Mouse (Mus musculus) intestine, embryonic 14.5 days (tissue): ENCODE results near the gene Gm44502. TPM values are rescaled to one million over a fixed set of nuclear protein-coding genes. Genes with fewer than 3 reads are reported as not detected.
"Not testable (repeated sequence)": the region's sequence is repeated elsewhere in the genome, so short reads cannot be mapped to it uniquely, and the experiment has no call there.

Experiments
- ATAC-seq: fragments of 200-750 bp; cut with Nextera tagmentation; replicated peaks from 2 replicates; pipeline ENCODE4 v1.8.0; 2017; ENCODE audit warnings: low read depth, moderate number of reproducible peaks, moderate TSS enrichment, moderate library complexity; ENCODE audit not compliant: low FRiP score, low TSS enrichment
- DNase-seq: peaks from one replicate; pipeline ENCODE4 v3.0.0-alpha.2; 2018; ENCODE audit warnings: low spot score
- H3K27ac ChIP-seq: fragments of 300-500 bp; sonication (generic); 2 replicates; pipeline ENCODE4 v1.5.1; 2014; ENCODE audit warnings: low read depth, mild to moderate bottlenecking, control low read depth
- H3K27me3 ChIP-seq: fragments of 300-500 bp; sonication (generic); replicated peaks from 2 replicates; pipeline ENCODE4 v1.6.1; 2014; ENCODE audit warnings: low read length, control low read depth; ENCODE audit not compliant: control insufficient read depth, insufficient read depth
- H3K36me3 ChIP-seq: fragments of 300-500 bp; sonication (generic); 2 replicates; pipeline ENCODE4 v1.6.1; 2014; ENCODE audit warnings: low read length, control low read depth; ENCODE audit not compliant: control insufficient read depth, insufficient read depth
- H3K4me1 ChIP-seq: fragments of 300-500 bp; sonication (generic); replicated peaks from 2 replicates; pipeline ENCODE4 v1.6.1; 2014; ENCODE audit warnings: low read length, control low read depth, mixed read lengths; ENCODE audit not compliant: control insufficient read depth, insufficient read depth
- H3K4me2 ChIP-seq: fragments of 300-500 bp; sonication (generic); 2 replicates; pipeline ENCODE4 v1.6.1; 2014; ENCODE audit warnings: low read length
- H3K4me3 ChIP-seq: fragments of 300-500 bp; sonication (generic); 2 replicates; pipeline ENCODE4 v1.5.1; 2014; ENCODE audit warnings: low read depth, low read length, control low read depth, mixed read lengths
- H3K9ac ChIP-seq: fragments of 300-500 bp; sonication (generic); 2 replicates; pipeline ENCODE4 v1.6.1; 2014; ENCODE audit warnings: mild to moderate bottlenecking, low read length
- H3K9me3 ChIP-seq: fragments of 300-500 bp; sonication (generic); 2 replicates; pipeline ENCODE4 v1.6.1; 2016; ENCODE audit warnings: low read length, control low read depth; ENCODE audit not compliant: control insufficient read depth
- WGBS: fragments of 180-500 bp; shearing (Covaris S2); extraction: QIAGEN DNeasy Blood & Tissue Kit; methylation state at CpG from one replicate; pipeline ENCODE4 v1.1.7; 2014; 5-methylcytosine and 5-hydroxymethylcytosine counted together
- polyA plus RNA-seq: library from polyadenylated mRNA; unstranded; fragments of >200 nt; fragmentation: Nextera tagmentation; extraction: Ambion mirVana; gene quantifications from 2 replicates; pipeline ENCODE4 v1.2.1, GENCODE M21; 2014

Gene Gm44502
- polyA plus RNA-seq, 1 experiment from 2014 or later, result not detected

DNA sequence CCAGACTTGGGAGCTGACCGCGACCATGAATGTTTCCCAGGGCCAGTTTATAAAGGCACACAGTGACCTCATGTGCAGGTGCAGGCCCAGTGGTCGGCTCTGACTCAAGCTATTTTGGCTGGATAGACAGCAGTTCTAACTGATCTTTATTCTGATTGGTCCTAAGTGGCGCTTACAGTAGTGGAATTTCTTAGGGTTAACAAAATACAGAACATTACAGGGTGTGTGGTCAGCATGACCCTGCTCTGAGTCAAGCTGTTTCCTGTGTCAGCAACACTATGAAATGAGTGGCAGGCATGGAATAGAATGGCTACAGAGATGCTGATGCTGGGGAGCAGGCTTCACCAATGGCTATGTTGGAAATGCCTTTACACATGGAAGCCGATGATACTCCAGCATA lies 6.4 kb upstream of the Gm44502 start:
- H3K4me3 ChIP-seq, result no peak overlapping the region
- H3K27me3 ChIP-seq, result no peaks in the 10 kb centered on the region
- no peaks in the 10 kb centered on the region for H3K36me3 ChIP-seq
- no peaks in the 10 kb centered on the region for H3K4me1 ChIP-seq
- H3K9ac ChIP-seq, result no peak overlapping the region
- no peak overlapping the region for H3K4me2 ChIP-seq
- WGBS, result 83% methylated on average over 5 of the region's 5 CpGs
- H3K9me3 ChIP-seq, result no peaks in the 10 kb centered on the region
- ATAC-seq (no peak), DNase-seq (no peak)
- H3K27ac ChIP-seq, result no peak overlapping the region

DNA sequence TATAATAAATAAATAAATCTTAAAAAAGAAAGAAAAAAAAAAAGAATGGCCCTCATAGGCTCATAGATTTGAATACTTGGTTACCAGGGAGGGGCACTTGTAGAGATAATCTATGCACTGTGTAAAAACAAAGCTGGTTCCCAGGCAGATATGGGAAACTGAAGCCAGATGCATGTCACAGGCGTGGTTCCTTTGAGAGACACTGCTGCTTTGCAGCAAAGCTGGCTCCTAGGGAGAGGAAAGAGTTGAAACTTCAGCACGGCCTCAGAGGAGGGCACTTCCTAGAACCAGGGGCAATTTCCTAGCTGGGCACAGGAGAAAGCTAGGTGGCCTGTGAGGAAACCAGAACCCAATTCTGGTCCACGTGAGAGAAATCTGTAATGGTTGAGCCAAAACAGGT lies 4.6 kb upstream of the Gm44502 start:
- H3K4me3 ChIP-seq, result no peak overlapping the region
- H3K27me3 ChIP-seq, result no peaks in the 10 kb centered on the region
- DNase-seq (no peak), ATAC-seq (no peak)
- H3K4me2 ChIP-seq, result no peak overlapping the region
- 65% methylated on average over 3 of the region's 3 CpGs for WGBS
- H3K9ac ChIP-seq, result no peak overlapping the region
- no peak overlapping the region for H3K27ac ChIP-seq
- H3K36me3 ChIP-seq, result no peaks in the 10 kb centered on the region
- H3K9me3 ChIP-seq, result no peaks in the 10 kb centered on the region
- H3K4me1 ChIP-seq, result 0 out of 2 replicates have a peak, but pooled peaks cover 5% of the 10 kb centered on the region

DNA sequence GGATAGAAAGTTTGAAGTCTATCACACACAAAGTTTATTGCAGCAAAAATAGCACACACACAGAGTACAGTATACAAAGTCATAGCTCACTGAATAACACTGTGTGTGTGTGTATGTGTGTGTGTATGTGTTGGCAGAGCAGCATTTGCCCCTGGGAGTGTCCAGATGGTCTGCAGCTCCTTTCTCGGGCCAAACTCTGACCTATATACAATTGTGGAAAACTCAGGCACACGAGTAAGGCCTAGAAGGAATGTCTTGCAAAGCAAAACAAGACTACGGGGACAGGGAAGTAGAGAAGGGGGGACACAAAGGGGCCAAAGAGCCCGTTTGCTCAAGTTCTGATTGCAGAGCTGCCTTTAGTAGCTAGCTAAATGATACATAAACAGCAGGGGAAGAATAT lies 3.5 kb upstream of the Gm44502 start:
- Histone ChIP-seq H3K36me3 (peaks cover 2% of the 10 kb centered on the region), H3K4me3 (no peak overlapping the region), H3K9ac (no peak overlapping the region), H3K4me1 (peaks cover 14% of the 10 kb centered on the region; the same call in 1 of the 2 replicates), H3K9me3 (no peaks in the 10 kb centered on the region), H3K27ac (no peak overlapping the region), H3K4me2 (no peak overlapping the region), H3K27me3 (no peaks in the 10 kb centered on the region)
- ATAC-seq (no peak), DNase-seq (no peak)
- 77% methylated on average over 4 of the region's 4 CpGs for WGBS

DNA sequence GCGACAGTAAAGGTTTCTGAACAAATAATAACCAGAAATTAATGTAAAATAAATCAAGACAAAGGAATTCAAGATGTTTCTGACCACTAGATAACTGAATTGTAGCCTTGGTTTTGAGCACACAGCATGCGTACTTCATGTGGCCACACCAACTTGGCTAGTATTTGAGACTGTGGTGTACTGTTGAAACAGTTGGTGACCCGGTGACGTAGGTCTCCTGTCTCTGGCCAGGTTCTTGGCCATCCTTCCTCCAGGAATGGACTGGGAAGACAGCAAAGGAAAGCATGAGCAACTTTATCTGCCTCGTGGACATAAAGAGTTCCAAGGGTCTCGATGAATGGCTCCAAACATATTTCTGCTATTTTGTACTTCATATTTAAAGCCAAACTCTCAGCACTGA lies 2.3 kb upstream of the Gm44502 start:
- Histone ChIP-seq H3K9ac (no peak overlapping the region), H3K9me3 (no peaks in the 10 kb centered on the region), H3K27ac (no peak overlapping the region), H3K27me3 (no peaks in the 10 kb centered on the region), H3K4me3 (no peak overlapping the region), H3K4me2 (no peak overlapping the region), H3K36me3 (peaks cover 13% of the 10 kb centered on the region), H3K4me1 (peaks cover 14% of the 10 kb centered on the region; the same call in 1 of the 2 replicates)
- ATAC-seq (no peak), DNase-seq (no peak)
- WGBS, result 90% methylated on average over 6 of the region's 6 CpGs

DNA sequence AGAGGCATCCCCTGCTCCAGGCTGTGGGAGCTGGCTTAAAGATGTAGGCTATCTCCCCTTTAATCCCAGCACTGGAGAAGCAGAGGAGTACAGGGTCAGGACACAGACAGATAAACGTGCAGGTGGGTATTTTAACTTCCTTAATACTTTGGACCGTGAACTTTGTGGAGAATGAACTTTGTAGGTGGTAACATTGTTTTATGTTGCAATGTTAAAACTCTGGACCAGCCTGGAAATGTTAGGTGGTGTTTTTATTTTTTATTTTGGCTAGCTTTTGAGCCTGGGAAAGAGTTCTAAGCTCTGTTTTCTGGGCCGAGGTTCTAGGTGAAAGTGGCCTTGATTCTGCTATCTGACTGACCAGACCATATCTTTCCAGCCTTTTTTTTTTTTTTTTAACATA lies 1.8 kb upstream of the Gm44502 start:
- ATAC-seq, result no peak
- WGBS, result 85% methylated on average over 3 of the region's 3 CpGs
- Histone ChIP-seq H3K4me1 (peaks cover 14% of the 10 kb centered on the region; the same call in 1 of the 2 replicates), H3K4me2 (no peak overlapping the region), H3K4me3 (no peak overlapping the region), H3K27me3 (no peaks in the 10 kb centered on the region), H3K9me3 (no peaks in the 10 kb centered on the region), H3K27ac (no peak overlapping the region), H3K9ac (no peak overlapping the region), H3K36me3 (peaks cover 19% of the 10 kb centered on the region)
- no peak for DNase-seq

DNA sequence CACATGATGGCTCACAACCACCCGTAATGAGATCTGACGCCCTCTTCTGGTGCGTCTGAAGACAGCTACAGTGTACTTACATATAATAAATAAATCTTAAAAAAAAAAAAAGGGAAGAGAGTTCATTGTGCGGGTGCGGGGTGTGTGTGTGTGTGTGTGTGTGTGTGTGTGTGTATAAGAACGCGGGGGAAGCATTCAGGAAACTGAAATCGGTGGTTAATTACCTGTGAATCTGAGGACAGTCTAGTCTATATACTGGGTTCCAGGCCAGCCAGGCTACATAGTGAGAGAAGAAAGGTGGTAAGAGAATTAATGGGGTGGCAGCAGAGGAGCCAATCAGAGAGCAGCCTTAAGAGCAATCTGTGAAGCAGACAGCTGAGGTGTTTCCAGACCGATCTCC lies 1.3 kb upstream of the Gm44502 start:
- not testable (repeated sequence) for H3K4me2 ChIP-seq

DNA sequence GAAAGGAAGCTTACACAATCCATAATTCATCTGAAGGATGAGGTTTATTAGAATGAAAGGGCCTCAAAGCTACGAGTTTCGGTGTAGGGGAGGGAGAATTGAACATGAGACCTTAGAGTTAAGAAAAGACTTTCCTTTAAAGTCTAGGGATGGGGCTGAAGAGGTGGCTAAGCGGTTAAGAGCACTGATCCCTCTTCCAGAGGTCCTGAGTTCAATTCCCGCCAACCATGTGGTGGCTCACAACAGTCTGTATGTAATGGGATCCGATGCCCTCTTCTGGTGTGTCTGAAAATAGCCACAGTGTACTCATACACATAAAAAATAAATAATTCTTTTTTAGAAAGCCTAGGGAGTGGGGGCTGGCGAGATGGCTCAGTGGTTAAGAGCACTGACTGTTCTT lies 845 bp upstream of the Gm44502 start:
- Histone ChIP-seq H3K9me3 (no peaks in the 10 kb centered on the region), H3K27ac (peak overlapping the region; percentile 95), H3K4me3 (peak overlapping the region; percentile 89), H3K4me1 (peaks cover 14% of the 10 kb centered on the region; the same call in 1 of the 2 replicates), H3K27me3 (no peaks in the 10 kb centered on the region), H3K36me3 (peaks cover 23% of the 10 kb centered on the region), H3K9ac (peak overlapping the region; percentile 83), H3K4me2 (peak overlapping the region; percentile 90)
- ATAC-seq (no peak), DNase-seq (no peak)
- 45% methylated on average over 6 of the region's 6 CpGs for WGBS

More for the DNA sequence above, 1.3 kb upstream of the Gm44502 start:
- ATAC-seq, H3K9ac ChIP-seq, DNase-seq, H3K27me3 ChIP-seq, H3K9me3 ChIP-seq, H3K4me3 ChIP-seq, H3K27ac ChIP-seq: not testable (repeated sequence)
- Histone ChIP-seq H3K4me1 (peaks cover 14% of the 10 kb centered on the region; the same call in 1 of the 2 replicates), H3K36me3 (peaks cover 23% of the 10 kb centered on the region)
- WGBS, result 83% methylated on average over 7 of the region's 9 CpGs

DNA sequence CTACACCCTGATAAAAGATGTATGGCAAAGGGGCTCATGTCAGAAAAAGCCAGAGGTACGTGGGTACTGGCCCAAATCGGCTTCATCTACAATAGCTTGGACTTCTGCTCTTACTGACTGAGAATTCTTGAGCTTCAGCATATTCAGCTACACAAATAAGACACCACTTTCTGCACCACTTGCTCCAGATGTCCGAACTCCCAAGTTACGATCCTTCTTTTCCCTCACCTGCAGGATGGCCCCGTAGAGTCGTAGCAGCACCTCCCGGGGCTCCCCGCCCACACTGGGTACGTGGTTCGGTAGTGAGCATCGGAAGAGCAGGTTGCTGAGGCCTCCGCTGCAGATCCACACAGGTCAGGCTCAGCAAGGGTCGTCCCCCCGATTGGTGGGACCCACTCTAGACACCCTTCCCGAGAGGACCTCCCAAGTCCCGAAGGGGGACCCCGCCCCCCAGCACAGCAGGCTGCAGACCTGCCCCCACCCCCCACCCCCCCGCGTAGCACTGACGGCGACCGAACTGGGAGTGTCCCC lies 610 bp downstream of the Gm44502 start:
- peak overlapping the region; percentile 90 for H3K4me2 ChIP-seq
- ATAC-seq, result peak; percentile 44; the same call in 1 of the 2 replicates
- H3K4me1 ChIP-seq, result peaks cover 14% of the 10 kb centered on the region; the same call in 1 of the 2 replicates
- H3K27ac ChIP-seq, result no peak overlapping the region; the same call in 1 of the 2 replicates
- H3K4me3 ChIP-seq, result peak overlapping the region; percentile 89
- no peaks in the 10 kb centered on the region for H3K9me3 ChIP-seq
- peak overlapping the region; percentile 83 for H3K9ac ChIP-seq
- H3K27me3 ChIP-seq, result no peaks in the 10 kb centered on the region
- WGBS, result 4% methylated on average over 22 of the region's 22 CpGs
- peaks cover 23% of the 10 kb centered on the region for H3K36me3 ChIP-seq
- DNase-seq, result no peak

DNA sequence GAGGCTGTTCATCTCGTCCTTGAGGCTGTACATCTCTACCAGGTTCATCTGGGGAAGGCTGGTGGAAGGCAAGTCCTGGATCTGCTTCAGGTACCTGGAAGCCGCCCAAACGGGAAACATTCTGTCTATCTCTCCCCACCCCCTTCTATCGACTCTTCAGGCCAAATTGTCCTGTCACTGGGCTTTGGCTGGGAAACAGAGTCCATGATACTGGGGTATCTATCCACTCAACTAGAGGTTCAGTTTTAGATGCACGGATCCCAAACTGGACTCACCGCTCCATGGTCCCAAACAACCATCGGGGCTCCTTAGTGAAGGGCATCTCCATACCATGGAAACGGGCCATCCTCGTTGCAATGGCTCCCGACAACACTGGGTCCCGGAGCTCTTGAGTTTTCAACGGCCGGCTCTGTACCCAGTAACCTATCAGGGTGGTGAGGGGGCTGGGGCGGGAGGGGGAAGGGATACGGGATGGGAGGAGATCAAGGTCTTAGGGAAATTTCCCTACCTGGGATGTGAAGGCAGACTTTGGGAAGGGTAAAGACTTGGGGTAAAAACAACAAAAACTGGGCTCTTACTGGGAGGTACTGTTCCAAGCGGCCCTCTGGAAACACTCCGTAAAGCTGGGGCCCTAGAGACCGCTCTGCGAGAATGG lies 1.2 kb downstream of the Gm44502 start:
- DNase-seq (no peak), ATAC-seq (no peak)
- no peaks in the 10 kb centered on the region for H3K9me3 ChIP-seq
- no peak overlapping the region for H3K9ac ChIP-seq
- H3K27me3 ChIP-seq, result no peaks in the 10 kb centered on the region
- H3K27ac ChIP-seq, result no peak overlapping the region
- peaks cover 23% of the 10 kb centered on the region for H3K36me3 ChIP-seq
- peak overlapping the region; percentile 89 for H3K4me3 ChIP-seq
- 83% methylated on average over 19 of the region's 19 CpGs for WGBS
- peaks cover 14% of the 10 kb centered on the region; the same call in 1 of the 2 replicates for H3K4me1 ChIP-seq
- peak overlapping the region; percentile 90 for H3K4me2 ChIP-seq
